In the genomic region with DNA sequence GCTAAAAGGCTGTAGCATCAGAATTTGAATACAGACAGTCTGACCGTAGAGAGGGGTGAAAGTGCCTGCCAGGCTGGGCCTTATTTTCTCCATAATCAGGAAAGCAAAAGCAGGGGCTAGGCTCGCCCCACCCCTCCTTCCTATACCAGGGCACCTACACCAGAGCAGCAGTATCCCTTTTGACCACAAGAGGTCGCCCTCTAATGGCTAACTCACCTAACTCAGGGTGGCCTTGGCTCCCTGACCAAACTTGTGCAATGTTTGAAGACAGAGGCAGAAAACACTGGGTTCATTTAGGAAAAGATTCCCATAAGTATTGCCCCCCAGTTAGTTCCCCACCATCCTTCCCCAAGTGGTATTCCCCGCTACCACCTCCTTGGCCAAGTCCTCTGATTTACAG, we compare ENCODE assay signal across 7 mouse cellular contexts. TPM values are rescaled to one million over a fixed set of nuclear protein-coding genes. Genes with fewer than 3 reads are reported as not detected.
DNase-seq lines count a peak whose midpoint lies in the region; ATAC-seq and TF ChIP-seq lines count a peak whose summit lies in the region.

No protein-coding gene starts in this region.

- H3K4me3 ChIP-seq in limb, embryonic 11.5 days (ENCODE audit: low read depth, low read length), result no peak overlapping the region
- H3K4me3 ChIP-seq in midbrain, embryonic 15.5 days, result no peak overlapping the region
- no peak overlapping the region for H3K4me3 ChIP-seq in small intestine, adult 2 months (ENCODE audit: low read depth, low read length)

- no peaks in the 10 kb centered on the region for H3K9me3 ChIP-seq in limb, embryonic 11.5 days (ENCODE audit: control insufficient read depth, low read length)
- no peaks in the 10 kb centered on the region for H3K9me3 ChIP-seq in midbrain, embryonic 15.5 days

- no peak for TF ChIP-seq CTCF in Patski (IDR thresholded peaks at IDR 0.05)
- TF ChIP-seq CTCF in small intestine, adult 2 months (IDR thresholded peaks at IDR 0.05; ENCODE audit: extremely low read depth, insufficient read length, insufficient replicate concordance, low read depth, low read length), result peak; percentile 93; the same call in 1 of the 2 replicates

- H3K27me3 ChIP-seq in Patski, result no peaks in the 10 kb centered on the region
- H3K27me3 ChIP-seq in limb, embryonic 11.5 days (ENCODE audit: control insufficient read depth, insufficient read depth, low read length), result no peaks in the 10 kb centered on the region; the same call in 1 of the 2 replicates
- H3K27me3 ChIP-seq in midbrain, embryonic 15.5 days (replicated peaks), result no peaks in the 10 kb centered on the region
- H3K27me3 ChIP-seq in small intestine, adult 2 months (ENCODE audit: control insufficient read depth, insufficient read depth, low read length), result no peaks in the 10 kb centered on the region

- in situ Hi-C loops in Patski (cut with MboI; ENCODE audit: low pct_unique_long_range_greater_than_20kb), result no loop called here

- POLR2A ChIA-PET in Patski (lab: Charles Lee), result no interaction called here

- no peak overlapping the region for H3K27ac ChIP-seq in limb, embryonic 11.5 days (replicated peaks; ENCODE audit: low read depth, low read length)
- H3K27ac ChIP-seq in midbrain, embryonic 15.5 days, result no peak overlapping the region
- no peak overlapping the region for H3K27ac ChIP-seq in small intestine, adult 2 months (ENCODE audit: insufficient read depth, low read depth, low read length)

- H3K4me1 ChIP-seq in limb, embryonic 11.5 days (ENCODE audit: control insufficient read depth, insufficient read depth, low read length), result peaks cover 7% of the 10 kb centered on the region
- H3K4me1 ChIP-seq in midbrain, embryonic 15.5 days, result no peaks in the 10 kb centered on the region
- peaks cover 7% of the 10 kb centered on the region; the same call in 1 of the 2 replicates for H3K4me1 ChIP-seq in small intestine, adult 2 months (ENCODE audit: control insufficient read depth, insufficient read depth, insufficient read length, low read length)

- TF ChIP-seq POLR2A in small intestine, adult 2 months (IDR thresholded peaks at IDR 0.05; ENCODE audit: low read depth, low read length), result no peak

- ATAC-seq in Patski, result peak; percentile 60
- ATAC-seq in inflammation-experienced regulatory T-cells, adult 6 months, result peak; percentile 70
- ATAC-seq in limb, embryonic 11.5 days (ENCODE audit: insufficient number of reproducible peaks, low FRiP score, low TSS enrichment, low read depth), result peak; percentile 69; the same call in 1 of the 2 replicates
- peak; percentile 51; the same call in 1 of the 2 replicates for ATAC-seq in midbrain, embryonic 15.5 days (replicated peaks)

- WGBS in limb, embryonic 11.5 days, result 8% methylated on average over 4 of the region's 4 CpGs
- 21% methylated on average over 4 of the region's 4 CpGs for WGBS in midbrain, embryonic 15.5 days
- WGBS in small intestine, adult 2 months, result 23% methylated on average over 4 of the region's 4 CpGs

- DNase-seq in Patski (ENCODE audit: low read depth, low spot score), result peak; percentile 30
- DNase-seq in cerebellum, adult 18-20 months, result peak; percentile 86
- DNase-seq in forelimb bud, embryonic 11.5 days (ENCODE audit: low read depth, low spot score), result peak; percentile 90
- DNase-seq in limb, embryonic 11.5 days (ENCODE audit: low spot score), result peak; percentile 94

- H3K9ac ChIP-seq in limb, embryonic 11.5 days (ENCODE audit: low read length), result no peak overlapping the region
- no peak overlapping the region for H3K9ac ChIP-seq in midbrain, embryonic 15.5 days

- CTCF ChIA-PET in Patski (lab: Charles Lee), result interaction anchor here (0.9 to 2.7 kb wide), 4 partner anchors 144 to 187 kb away, joined by 3 to 12 read pairs (median 4); no protein-coding TSS in a partner anchor

- H3K4me2 ChIP-seq in limb, embryonic 11.5 days (ENCODE audit: low read depth, severe bottlenecking), result no peak overlapping the region
- H3K4me2 ChIP-seq in midbrain, embryonic 15.5 days, result no peak overlapping the region

- H3K36me3 ChIP-seq in limb, embryonic 11.5 days (ENCODE audit: control insufficient read depth, insufficient read depth, low read length), result no peaks in the 10 kb centered on the region
- peaks cover 12% of the 10 kb centered on the region for H3K36me3 ChIP-seq in midbrain, embryonic 15.5 days (replicated peaks)
- H3K36me3 ChIP-seq in small intestine, adult 2 months (ENCODE audit: control insufficient read depth, insufficient read depth, low read length), result no peaks in the 10 kb centered on the region

RNA-seq across cellular contexts. Expression of gene Rps6kl1, which starts 8.3 kb away (rescaled TPM):
- 0.60 TPM for polyA plus RNA-seq in Patski (2021)
- 1 to 10 TPM in 1 of 3 experiments, under 1 TPM in 2; 0.45 to 1.6 (median 0.72) TPM for polyA plus RNA-seq in inflammation-experienced regulatory T-cells, adult 6 months (2017; shearing (Covaris generic))
- 0.51 and 0.61 TPM in 2 replicates for polyA plus RNA-seq in limb, embryonic 11.5 days (2014; fragmentation: Nextera tagmentation; extraction: Ambion mirVana)
- 37.3 and 38.2 TPM in 2 replicates for polyA plus RNA-seq in midbrain, embryonic 15.5 days (2015; fragmentation: Nextera tagmentation; extraction: Ambion mirVana)
- polyA plus RNA-seq in small intestine, adult 2 months (2012; rRNA removed), result 0.25 and 0.68 TPM in 2 replicates

RNA-seq across cellular contexts. Expression of gene Dlst, which starts 32.2 kb away (rescaled TPM):
- polyA plus RNA-seq in Patski (2021), result 194 TPM
- 10 to 100 TPM; 55.1 to 69.3 (median 63.1) TPM for polyA plus RNA-seq in inflammation-experienced regulatory T-cells, adult 6 months (2017; shearing (Covaris generic))
- polyA plus RNA-seq in limb, embryonic 11.5 days (2014; fragmentation: Nextera tagmentation; extraction: Ambion mirVana), result 108 and 109 TPM in 2 replicates
- 107 and 109 TPM in 2 replicates for polyA plus RNA-seq in midbrain, embryonic 15.5 days (2015; fragmentation: Nextera tagmentation; extraction: Ambion mirVana)
- 74.2 and 125 TPM in 2 replicates for polyA plus RNA-seq in small intestine, adult 2 months (2012; rRNA removed)

RNA-seq across cellular contexts. Expression of gene Prox2, which starts 32.2 kb away (rescaled TPM):
- polyA plus RNA-seq in Patski (2021), result 2.7 TPM
- polyA plus RNA-seq in inflammation-experienced regulatory T-cells, adult 6 months (2017; shearing (Covaris generic)), result 1 to 10 TPM; 2.1 to 4.4 (median 2.7) TPM
- 2.6 and 3.3 TPM in 2 replicates for polyA plus RNA-seq in limb, embryonic 11.5 days (2014; fragmentation: Nextera tagmentation; extraction: Ambion mirVana)
- 1.1 and 1.4 TPM in 2 replicates for polyA plus RNA-seq in midbrain, embryonic 15.5 days (2015; fragmentation: Nextera tagmentation; extraction: Ambion mirVana)
- 0.42 and 1.3 TPM in 2 replicates for polyA plus RNA-seq in small intestine, adult 2 months (2012; rRNA removed)

RNA-seq across cellular contexts. Expression of gene Pgf, which starts 34.8 kb away (rescaled TPM):
- polyA plus RNA-seq in Patski (2021), result 0.41 TPM
- polyA plus RNA-seq in inflammation-experienced regulatory T-cells, adult 6 months (2017; shearing (Covaris generic)), result not detected
- polyA plus RNA-seq in limb, embryonic 11.5 days (2014; fragmentation: Nextera tagmentation; extraction: Ambion mirVana), result 13.4 and 13.5 TPM in 2 replicates
- 7.2 and 8.7 TPM in 2 replicates for polyA plus RNA-seq in midbrain, embryonic 15.5 days (2015; fragmentation: Nextera tagmentation; extraction: Ambion mirVana)
- 0.48 and 0.90 TPM in 2 replicates for polyA plus RNA-seq in small intestine, adult 2 months (2012; rRNA removed)

Comparison
In these comparisons a context has a peak if more than half of its experiments do, and no peak if none do; other contexts are left out.
1. DNase-seq: peak in every context shown above with its lines; median percentile 94 in limb, embryonic 11.5 days; 90 in forelimb bud, embryonic 11.5 days; 86 in cerebellum, adult 18-20 months; 30 in Patski.
2. RNA of gene Rps6kl1, which starts 8.3 kb away (polyA plus RNA-seq): 37.3 to 38.2 TPM in midbrain, embryonic 15.5 days; 0.45 to 1.6 TPM in inflammation-experienced regulatory T-cells, adult 6 months, 0.25 to 0.68 TPM in small intestine, adult 2 months, 0.60 TPM in Patski (single experiment) and 0.51 to 0.61 TPM in limb, embryonic 11.5 days; every median in the first group is over 10 times any median in the second.
3. Peak in every context shown above with its lines, with median percentiles within 50 percentile points of each other: ATAC-seq.